Mouse (Mus musculus) inflammation-experienced regulatory T-cells, adult 6 months (primary cell): ENCODE data around the gene Pip5kl1. TPM values are rescaled to one million over a fixed set of nuclear protein-coding genes. Genes with fewer than 3 reads are reported as not detected.

ENCODE experiments used
- ATAC-seq: one replicate; pipeline ENCODE4 v1.8.0; 2017
- polyA plus RNA-seq, 3 experiments: library from polyadenylated mRNA; unstranded; fragments of 100-300 nt; shearing (Covaris generic); gene quantifications; one replicate each; pipeline ENCODE4 v1.2.1; 2017

The Pip5kl1 gene
- polyA plus RNA-seq, 3 experiments from 2014 or later: not detected

- ATAC-seq: no peak
Observed at GRCm38 (mm10) chr2:32620682-32621516, 46.3 kb downstream of the Pip5kl1 start.

- no peak for ATAC-seq
Observed at GRCm38 (mm10) chr2:32621517-32621859, 46.9 kb downstream of the Pip5kl1 start, which contains the start of gene Ak1. Ak1 (plus strand) TSS chr2:32621758.

GRCm38 (mm10) chr2:32624111-32624748 is 49.6 kb downstream of the Pip5kl1 start:
- ATAC-seq: no peak

GRCm38 (mm10) chr2:32625212-32625872 is 50.7 kb downstream of the Pip5kl1 start:
- no peak for ATAC-seq

GRCm38 (mm10) chr2:32625873-32626694 is 51.5 kb downstream of the Pip5kl1 start:
- ATAC-seq: no peak

- no peak for ATAC-seq
Observed at GRCm38 (mm10) chr2:32627266-32628043, 52.9 kb downstream of the Pip5kl1 start.

GRCm38 (mm10) chr2:32628044-32628550 is 53.5 kb downstream of the Pip5kl1 start:
- ATAC-seq: no peak

- no peak for ATAC-seq
Observed at GRCm38 (mm10) chr2:32628729-32629128, 54.1 kb downstream of the Pip5kl1 start.

- no peak for ATAC-seq
Observed at GRCm38 (mm10) chr2:32629276-32629976, 54.8 kb downstream of the Pip5kl1 start.

GRCm38 (mm10) chr2:32630036-32630435 is 55.4 kb downstream of the Pip5kl1 start:
- no peak for ATAC-seq

GRCm38 (mm10) chr2:32631046-32631445 is 56.4 kb downstream of the Pip5kl1 start:
- ATAC-seq: no peak

- ATAC-seq: peak; percentile 61
Observed at GRCm38 (mm10) chr2:32631737-32632394, 57.3 kb downstream of the Pip5kl1 start.

Other genes starting within 250 kb of the Pip5kl1 start
- gene Ciz1, start 222.5 kb upstream of the Pip5kl1 start, polyA plus RNA-seq: 10 to 100 TPM; 52.5 to 84.8 (median 55.5) TPM
- gene Dnm1, start 221.5 kb upstream of the Pip5kl1 start, polyA plus RNA-seq: not detected
- 10 to 100 TPM; 43.1 to 73.3 (median 57.4) TPM for gene 1110008P14Rik, start 192.9 kb upstream of the Pip5kl1 start, polyA plus RNA-seq
- under 1 TPM in 1 of 3 experiments, not detected in 2; 0.93 TPM for gene Lcn2, start 186.5 kb upstream of the Pip5kl1 start, polyA plus RNA-seq
- under 1 TPM; 0.32 to 0.63 (median 0.44) TPM for gene Ptges2, start 178.9 kb upstream of the Pip5kl1 start, polyA plus RNA-seq
- 1 to 10 TPM; 4.6 to 6.0 (median 4.8) TPM for gene Naif1, start 124.3 kb upstream of the Pip5kl1 start, polyA plus RNA-seq
- 1 to 10 TPM; 2.2 to 4.4 (median 4.3) TPM for gene Slc25a25, start 123.4 kb upstream of the Pip5kl1 start, polyA plus RNA-seq
- 10 to 100 TPM; 40.7 to 52.4 (median 50.7) TPM for gene Fam102a, start 39.5 kb upstream of the Pip5kl1 start, polyA plus RNA-seq
- gene Dpm2, start 3.9 kb upstream of the Pip5kl1 start, polyA plus RNA-seq: 100 to 1,000 TPM; 126 to 160 (median 144) TPM
- gene 9430097D07Rik, start 887 bp downstream of the Pip5kl1 start, polyA plus RNA-seq: under 1 TPM in 1 of 3 experiments, not detected in 2; 0.31 TPM
- 10 to 100 TPM; 31.5 to 42.6 (median 33.5) TPM for gene St6galnac4, start 12.3 kb downstream of the Pip5kl1 start, polyA plus RNA-seq
- gene St6galnac6, start 24.9 kb downstream of the Pip5kl1 start, polyA plus RNA-seq: 1 to 10 TPM; 3.4 to 5.1 (median 4.3) TPM
- gene Ak1, start 47.0 kb downstream of the Pip5kl1 start, polyA plus RNA-seq: under 1 TPM in 1 of 3 experiments, not detected in 2; 0.52 TPM
- gene Eng, start 71.8 kb downstream of the Pip5kl1 start, polyA plus RNA-seq: not detected
- gene Fpgs, start 129.3 kb downstream of the Pip5kl1 start, polyA plus RNA-seq: 1 to 10 TPM; 3.2 to 7.2 (median 5.8) TPM
- gene Cdk9, start 138.3 kb downstream of the Pip5kl1 start, polyA plus RNA-seq: 10 to 100 TPM; 21.2 to 31.2 (median 30.4) TPM
- gene Sh2d3c, start 146.3 kb downstream of the Pip5kl1 start, polyA plus RNA-seq: 10 to 100 TPM; 56.2 to 83.0 (median 61.4) TPM
- 1 to 10 TPM in 2 of 3 experiments, not detected in 1; 1.2 to 1.3 TPM for gene 6330409D20Rik, start 166.2 kb downstream of the Pip5kl1 start, polyA plus RNA-seq
- gene Tor2a, start 182.4 kb downstream of the Pip5kl1 start, polyA plus RNA-seq: 10 to 100 TPM; 56.4 to 69.0 (median 67.4) TPM
- 1 to 10 TPM in 1 of 3 experiments, under 1 TPM in 2; 0.55 to 1.8 (median 0.95) TPM for gene Ttc16, start 200.8 kb downstream of the Pip5kl1 start, polyA plus RNA-seq
- 1 to 10 TPM; 6.5 to 9.3 (median 8.1) TPM for gene Ptrh1, start 201.0 kb downstream of the Pip5kl1 start, polyA plus RNA-seq
- gene Cfap157, start 209.6 kb downstream of the Pip5kl1 start, polyA plus RNA-seq: 1 to 10 TPM in 1 of 3 experiments, under 1 TPM in 1, not detected in 1; 0.53 to 1.3 TPM